Mouse (Mus musculus) stomach, embryonic 16.5 days (tissue): ENCODE measurements around the gene Dok1. TPM values are rescaled to one million over a fixed set of nuclear protein-coding genes. Genes with fewer than 3 reads are reported as not detected.

Source experiments
- ATAC-seq: fragments of 200-750 bp; cut with Nextera tagmentation; 2 replicates; pipeline ENCODE4 v1.8.0; 2017; ENCODE audit warnings: moderate number of reproducible peaks, moderate TSS enrichment; ENCODE audit not compliant: insufficient read depth, low FRiP score
- H3K27ac ChIP-seq: fragments of 300-500 bp; sonication (generic); 2 replicates; pipeline ENCODE4 v1.5.1; 2014; ENCODE audit warnings: low read length
- H3K27me3 ChIP-seq: fragments of 300-500 bp; sonication (generic); 2 replicates; pipeline ENCODE4 v1.6.1; 2014; ENCODE audit warnings: low read length, control low read depth, mixed read lengths; ENCODE audit not compliant: control insufficient read depth, insufficient read depth
- H3K36me3 ChIP-seq: fragments of 300-500 bp; sonication (generic); 2 replicates; pipeline ENCODE4 v1.6.1; 2014; ENCODE audit warnings: low read length; ENCODE audit not compliant: control insufficient read depth, insufficient read depth
- H3K4me1 ChIP-seq: fragments of 300-500 bp; sonication (generic); 2 replicates; pipeline ENCODE4 v1.6.1; 2014; ENCODE audit warnings: low read length, control low read depth, mixed read lengths; ENCODE audit not compliant: control insufficient read depth, insufficient read depth
- H3K4me2 ChIP-seq: fragments of 300-500 bp; sonication (generic); 2 replicates; pipeline ENCODE4 v1.6.1; 2014; ENCODE audit warnings: low read depth, low read length, mixed read lengths
- H3K4me3 ChIP-seq: fragments of 300-500 bp; sonication (generic); replicated peaks from 2 replicates; pipeline ENCODE4 v1.5.1; 2014; ENCODE audit warnings: mild to moderate bottlenecking, low read length
- H3K9ac ChIP-seq: fragments of 300-500 bp; sonication (generic); 2 replicates; pipeline ENCODE4 v1.6.1; 2014; ENCODE audit warnings: low read length
- H3K9me3 ChIP-seq: fragments of 300-500 bp; sonication (generic); replicated peaks from 2 replicates; pipeline ENCODE4 v1.6.1; 2016; ENCODE audit warnings: low read length, control low read depth; ENCODE audit not compliant: control insufficient read depth
- WGBS: fragments of 180-500 bp; shearing (Covaris S2); extraction: QIAGEN DNeasy Blood & Tissue Kit; methylation state at CpG from one replicate; pipeline ENCODE4 v1.1.7; 2014; 5-methylcytosine and 5-hydroxymethylcytosine counted together
- polyA plus RNA-seq: library from polyadenylated mRNA; unstranded; fragments of >200 nt; fragmentation: Nextera tagmentation; extraction: Ambion mirVana; gene quantifications from 2 replicates; pipeline ENCODE4 v1.2.1, GENCODE M21; 2015

The Dok1 gene
- polyA plus RNA-seq, 1 experiment from 2014 or later = 11.3 TPM

GRCm38 (mm10) chr6:83023786-83024185 lies 9.5 kb downstream of the Dok1 start:
- 86% methylated on average over 2 of the region's 2 CpGs for WGBS
- H3K27ac ChIP-seq = no peak overlapping the region
- no peaks in the 10 kb centered on the region for H3K27me3 ChIP-seq
- no peaks in the 10 kb centered on the region for H3K9me3 ChIP-seq
- no peak overlapping the region for H3K4me3 ChIP-seq
- no peak overlapping the region for H3K9ac ChIP-seq
- no peaks in the 10 kb centered on the region; the same call in 1 of the 2 replicates for H3K4me1 ChIP-seq
- H3K36me3 ChIP-seq = no peaks in the 10 kb centered on the region
- H3K4me2 ChIP-seq = no peak overlapping the region
- ATAC-seq = no peak

- H3K4me2 ChIP-seq = no peak overlapping the region
Measured at GRCm38 (mm10) chr6:83023008-83023407, 10.3 kb downstream of the Dok1 start.

GRCm38 (mm10) chr6:83020836-83021593 lies 12.3 kb downstream of the Dok1 start:
- Histone ChIP-seq H3K36me3 (no peaks in the 10 kb centered on the region), H3K9me3 (no peaks in the 10 kb centered on the region), H3K27me3 (no peaks in the 10 kb centered on the region), H3K4me1 (no peaks in the 10 kb centered on the region), H3K4me2 (no peak overlapping the region), H3K4me3 (no peak overlapping the region), H3K27ac (no peak overlapping the region), H3K9ac (no peak overlapping the region)
- ATAC-seq = no peak
- 79% methylated on average over 4 of the region's 4 CpGs for WGBS

More at GRCm38 (mm10) chr6:83023008-83023407, 10.3 kb downstream of the Dok1 start:
- Histone ChIP-seq H3K4me1 (no peaks in the 10 kb centered on the region; the same call in 1 of the 2 replicates), H3K36me3 (no peaks in the 10 kb centered on the region), H3K27ac (no peak overlapping the region), H3K9ac (no peak overlapping the region), H3K4me3 (no peak overlapping the region), H3K9me3 (no peaks in the 10 kb centered on the region), H3K27me3 (no peaks in the 10 kb centered on the region)
- 84% methylated on average over 9 of the region's 9 CpGs for WGBS
- no peak for ATAC-seq

- 88% methylated on average over 6 of the region's 6 CpGs for WGBS
- Histone ChIP-seq H3K9me3 (no peaks in the 10 kb centered on the region), H3K9ac (no peak overlapping the region), H3K4me1 (no peaks in the 10 kb centered on the region; the same call in 1 of the 2 replicates), H3K4me2 (no peak overlapping the region), H3K36me3 (no peaks in the 10 kb centered on the region), H3K4me3 (no peak overlapping the region), H3K27me3 (no peaks in the 10 kb centered on the region), H3K27ac (no peak overlapping the region)
- ATAC-seq = no peak
Measured at GRCm38 (mm10) chr6:83020121-83020520, 13.2 kb downstream of the Dok1 start.

GRCm38 (mm10) chr6:83019044-83019443 lies 14.2 kb downstream of the Dok1 start:
- no peaks in the 10 kb centered on the region for H3K36me3 ChIP-seq
- no peaks in the 10 kb centered on the region for H3K9me3 ChIP-seq
- no peak for ATAC-seq
- H3K27me3 ChIP-seq = no peaks in the 10 kb centered on the region
- no peak overlapping the region for H3K9ac ChIP-seq
- WGBS = 65% methylated on average over 3 of the region's 3 CpGs
- H3K4me2 ChIP-seq = no peak overlapping the region
- no peak overlapping the region for H3K27ac ChIP-seq
- peaks cover 7% of the 10 kb centered on the region; the same call in 1 of the 2 replicates for H3K4me1 ChIP-seq
- H3K4me3 ChIP-seq = no peak overlapping the region

GRCm38 (mm10) chr6:83017190-83017589 lies 16.1 kb downstream of the Dok1 start:
- ATAC-seq = no peak
- Histone ChIP-seq H3K4me3 (no peak overlapping the region), H3K36me3 (no peaks in the 10 kb centered on the region), H3K27me3 (no peaks in the 10 kb centered on the region), H3K27ac (no peak overlapping the region), H3K4me2 (no peak overlapping the region), H3K9me3 (no peaks in the 10 kb centered on the region), H3K4me1 (peaks cover 7% of the 10 kb centered on the region; the same call in 1 of the 2 replicates), H3K9ac (no peak overlapping the region)
- 52% methylated on average over 3 of the region's 3 CpGs for WGBS

- Histone ChIP-seq H3K27ac (no peak overlapping the region), H3K9ac (no peak overlapping the region), H3K4me3 (no peak overlapping the region), H3K27me3 (no peaks in the 10 kb centered on the region), H3K4me1 (peaks cover 7% of the 10 kb centered on the region; the same call in 1 of the 2 replicates), H3K36me3 (no peaks in the 10 kb centered on the region), H3K9me3 (no peaks in the 10 kb centered on the region), H3K4me2 (no peak overlapping the region)
- WGBS = 78% methylated on average over 2 of the region's 2 CpGs
- no peak for ATAC-seq
Measured at GRCm38 (mm10) chr6:83015749-83016148, 17.5 kb downstream of the Dok1 start.

GRCm38 (mm10) chr6:83014482-83015466 lies 18.5 kb downstream of the Dok1 start:
- Histone ChIP-seq H3K4me3 (no peak overlapping the region), H3K9ac (no peak overlapping the region), H3K27ac (no peak overlapping the region), H3K4me1 (peaks cover 13% of the 10 kb centered on the region; the same call in 1 of the 2 replicates), H3K9me3 (no peaks in the 10 kb centered on the region), H3K27me3 (no peaks in the 10 kb centered on the region), H3K36me3 (no peaks in the 10 kb centered on the region), H3K4me2 (no peak overlapping the region)
- peak; percentile 71 for ATAC-seq
- WGBS = 56% methylated on average over 12 of the region's 12 CpGs

GRCm38 (mm10) chr6:83013444-83013843 lies 19.8 kb downstream of the Dok1 start:
- H3K27me3 ChIP-seq = no peaks in the 10 kb centered on the region
- H3K27ac ChIP-seq = no peak overlapping the region
- no peaks in the 10 kb centered on the region for H3K9me3 ChIP-seq
- no peak overlapping the region for H3K4me3 ChIP-seq
- H3K4me1 ChIP-seq = peaks cover 13% of the 10 kb centered on the region; the same call in 1 of the 2 replicates
- 71% methylated on average over 5 of the region's 5 CpGs for WGBS
- no peaks in the 10 kb centered on the region for H3K36me3 ChIP-seq
- ATAC-seq = no peak
- H3K4me2 ChIP-seq = no peak overlapping the region
- H3K9ac ChIP-seq = no peak overlapping the region
